Mouse (Mus musculus) CH12.LX (cell line): ENCODE results near the gene Afap1. TPM values are rescaled to one million over a fixed set of nuclear protein-coding genes. Genes with fewer than 3 reads are reported as not detected.

Experiments
- DNase-seq: peaks from one replicate; pipeline ENCODE4 v3.0.0-alpha.2; 2013; ENCODE audit errors: extremely low read depth
- H3K27ac ChIP-seq: 2 replicates; pipeline ENCODE4 v1.5.1; 2012; ENCODE audit warnings: low read depth, mild to moderate bottlenecking, control low read depth, moderate library complexity; ENCODE audit not compliant: insufficient read depth
- H3K27me3 ChIP-seq: replicated peaks from 2 replicates; pipeline ENCODE3; 2012; ENCODE audit warnings: inconsistent platforms
- H3K36me3 ChIP-seq, 2 experiments: replicated peaks in 1 of 2; 2 replicates each; pipeline versions ENCODE3 to v1.6.1; 2012; ENCODE audit warnings: inconsistent platforms in 1 of 2, low read length in 1 of 2, mild to moderate bottlenecking in 1 of 2, mixed read lengths in 1 of 2, moderate library complexity in 1 of 2; ENCODE audit not compliant: control insufficient read depth in 1 of 2, insufficient read depth in 1 of 2
- H3K4me1 ChIP-seq, 2 experiments: 2 replicates each; pipeline ENCODE4 v1.6.1; 2012; ENCODE audit warnings: inconsistent platforms in 1 of 2, moderate library complexity in 1 of 2; ENCODE audit not compliant: insufficient read depth in 2 of 2, control insufficient read depth in 1 of 2
- H3K4me2 ChIP-seq: 2 replicates; pipeline ENCODE4 v1.6.1; 2012; ENCODE audit warnings: low read depth, mild to moderate bottlenecking, control low read depth; ENCODE audit not compliant: poor library complexity, insufficient read depth, severe bottlenecking
- H3K4me3 ChIP-seq, 3 experiments: fragments of 150-350 bp in 1 of 3; sonication (generic) in 1 of 3; replicated peaks in 1 of 3; 2 replicates each; pipeline versions ENCODE3 to v1.5.1; 2011 to 2012; ENCODE audit warnings: low read depth in 2 of 3, low read length in 2 of 3, mild to moderate bottlenecking in 2 of 3, moderate library complexity in 2 of 3, control low read depth in 1 of 3, improper control_type of control experiment in 1 of 3, inconsistent platforms in 1 of 3, mixed read lengths in 1 of 3; ENCODE audit not compliant: poor library complexity in 1 of 3
- H3K79me2 ChIP-seq: replicated peaks from 2 replicates; pipeline ENCODE4 v1.6.1; 2012; ENCODE audit warnings: mild to moderate bottlenecking, moderate library complexity; ENCODE audit not compliant: control insufficient read depth, poor library complexity, insufficient read depth, severe bottlenecking; ENCODE audit errors: extremely low read depth
- H3K9ac ChIP-seq: 2 replicates; pipeline ENCODE4 v1.6.1; 2012; ENCODE audit warnings: low read depth, mild to moderate bottlenecking, control low read depth, moderate library complexity; ENCODE audit not compliant: insufficient read depth
- H3K9me3 ChIP-seq: replicated peaks from 2 replicates; pipeline ENCODE3; 2012; ENCODE audit warnings: low read length, inconsistent platforms, mixed read lengths
- ELF1 ChIP-seq: IDR thresholded peaks from 2 replicates; pipeline ENCODE4 v1.6.1; 2014; ENCODE audit warnings: low read depth, mild to moderate bottlenecking, inconsistent platforms, low read length, improper control_type of control experiment
- EP300 ChIP-seq: IDR thresholded peaks from 2 replicates; pipeline ENCODE4 v1.6.1; 2011; ENCODE audit warnings: low read length, improper control_type of control experiment
- ETS1 ChIP-seq: conservative IDR thresholded peaks from 2 replicates; pipeline ENCODE4 v1.6.1; 2012; ENCODE audit warnings: low read depth, mild to moderate bottlenecking, inconsistent platforms, low read length, improper control_type of control experiment, moderate library complexity
- GABPA ChIP-seq: IDR thresholded peaks from 2 replicates; pipeline ENCODE4 v1.6.1; 2012; ENCODE audit warnings: low read depth, low read length, improper control_type of control experiment, inconsistent platforms; ENCODE audit not compliant: insufficient replicate concordance
- IRF4 ChIP-seq: IDR thresholded peaks from 2 replicates; pipeline ENCODE4 v1.6.1; 2014; ENCODE audit warnings: low read depth, mild to moderate bottlenecking, inconsistent platforms, low read length, improper control_type of control experiment
- JUN ChIP-seq: IDR thresholded peaks from 2 replicates; pipeline ENCODE4 v1.6.1; 2011; ENCODE audit warnings: low read depth, mild to moderate bottlenecking, low read length, improper control_type of control experiment, moderate library complexity; ENCODE audit not compliant: insufficient read depth
- MYC ChIP-seq: IDR thresholded peaks from 2 replicates; pipeline ENCODE4 v1.6.1; 2011; ENCODE audit warnings: low read depth, mild to moderate bottlenecking, improper control_type of control experiment, low read length
- POLR2AphosphoS2 ChIP-seq: IDR thresholded peaks from 2 replicates; pipeline ENCODE4 v1.6.1; 2011; ENCODE audit warnings: low read depth, low read length, improper control_type of control experiment
- RCOR1 ChIP-seq: conservative IDR thresholded peaks from 2 replicates; pipeline ENCODE4 v1.6.1; 2012; ENCODE audit warnings: low read depth, mild to moderate bottlenecking, inconsistent platforms, low read length, improper control_type of control experiment
- SMC3 ChIP-seq: IDR thresholded peaks from 2 replicates; pipeline ENCODE4 v1.6.1; 2011; ENCODE audit warnings: low read depth, low read length, improper control_type of control experiment
- TCF12 ChIP-seq: IDR thresholded peaks from 2 replicates; pipeline ENCODE4 v1.6.1; 2014; ENCODE audit warnings: low read depth, mild to moderate bottlenecking, inconsistent platforms, low read length, improper control_type of control experiment
- ZKSCAN1 ChIP-seq: IDR thresholded peaks from 2 replicates; pipeline ENCODE4 v1.6.1; 2012; ENCODE audit warnings: low read depth, inconsistent platforms, low read length, improper control_type of control experiment, borderline replicate concordance
- dilution Hi-C: fragments of 300-500 bp; cut with MboI; formaldehyde crosslinking; loops from 2 replicates; pipeline ENCODE4 v1.14.3; 2020; ENCODE audit warnings: low sequenced_read_pairs; ENCODE audit not compliant: extremely low pct_unique_long_range_greater_than_20kb, extremely low pct_ligation_motif_present
- in situ Hi-C: fragments of 300-500 bp; cut with MboI; formaldehyde crosslinking; loops from 3 replicates; pipeline ENCODE4 v1.14.3; 2019; ENCODE audit warnings: low sequenced_read_pairs, low pct_ligation_motif_present, low pct_unique_long_range_greater_than_20kb, mixed read lengths
- polyA plus RNA-seq: library from polyadenylated mRNA; unstranded; fragments of >175 nt; gene quantifications from 2 replicates; pipeline ENCODE4 v1.2.1, GENCODE M21; 2012; ENCODE audit warnings: low read depth; ENCODE audit not compliant: insufficient read length
- total RNA-seq, 2 experiments: library from RNA; depleted of rRNA; stranded (reverse); fragments of 300-350 nt in 1 of 2; fragments of >200 nt in 1 of 2; gene quantifications; 2 replicates each; pipeline ENCODE4 v1.2.3; 2012 to 2014

Gene Afap1
- total and polyA plus RNA-seq, 3 experiments = 0.32 to 4.0 (median 0.86) TPM

DNA sequence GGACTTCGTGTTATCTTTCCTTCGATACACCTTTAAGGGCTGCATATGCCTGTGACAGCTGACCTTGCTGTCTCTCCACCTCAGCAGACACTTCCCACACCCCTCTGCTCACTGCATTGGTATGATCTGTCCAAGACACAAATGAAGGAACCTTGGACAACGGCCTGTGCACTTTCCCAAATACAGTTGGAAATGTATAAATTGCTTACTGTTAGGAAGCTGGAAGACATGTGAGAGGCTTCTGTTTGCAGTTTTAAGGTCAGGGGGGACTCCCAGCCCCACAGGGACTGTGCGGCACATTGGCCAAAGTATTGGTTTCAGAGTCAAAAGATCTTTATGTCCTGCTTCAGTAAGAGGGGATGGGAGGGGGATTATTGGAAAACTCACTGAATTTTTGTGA, 14.0 kb downstream of the Afap1 start:
- Histone ChIP-seq H3K79me2 (no peaks in the 10 kb centered on the region), H3K9me3 (peaks cover 2% of the 10 kb centered on the region), H3K4me2 (no peak overlapping the region), H3K9ac (no peak overlapping the region), H3K27ac (no peak overlapping the region), H3K27me3 (no peaks in the 10 kb centered on the region), H3K4me3 (no peak overlapping the region), H3K36me3 (no peaks in the 10 kb centered on the region), H3K4me1 (peaks cover 50 to 75% of the 10 kb centered on the region in 2 experiments)
- dilution Hi-C loops (no loop called here), in situ Hi-C loops (no loop called here)
- no peak for DNase-seq
- TF ChIP-seq IRF4 (no peak), SMC3 (no peak), RCOR1 (no peak)

DNA sequence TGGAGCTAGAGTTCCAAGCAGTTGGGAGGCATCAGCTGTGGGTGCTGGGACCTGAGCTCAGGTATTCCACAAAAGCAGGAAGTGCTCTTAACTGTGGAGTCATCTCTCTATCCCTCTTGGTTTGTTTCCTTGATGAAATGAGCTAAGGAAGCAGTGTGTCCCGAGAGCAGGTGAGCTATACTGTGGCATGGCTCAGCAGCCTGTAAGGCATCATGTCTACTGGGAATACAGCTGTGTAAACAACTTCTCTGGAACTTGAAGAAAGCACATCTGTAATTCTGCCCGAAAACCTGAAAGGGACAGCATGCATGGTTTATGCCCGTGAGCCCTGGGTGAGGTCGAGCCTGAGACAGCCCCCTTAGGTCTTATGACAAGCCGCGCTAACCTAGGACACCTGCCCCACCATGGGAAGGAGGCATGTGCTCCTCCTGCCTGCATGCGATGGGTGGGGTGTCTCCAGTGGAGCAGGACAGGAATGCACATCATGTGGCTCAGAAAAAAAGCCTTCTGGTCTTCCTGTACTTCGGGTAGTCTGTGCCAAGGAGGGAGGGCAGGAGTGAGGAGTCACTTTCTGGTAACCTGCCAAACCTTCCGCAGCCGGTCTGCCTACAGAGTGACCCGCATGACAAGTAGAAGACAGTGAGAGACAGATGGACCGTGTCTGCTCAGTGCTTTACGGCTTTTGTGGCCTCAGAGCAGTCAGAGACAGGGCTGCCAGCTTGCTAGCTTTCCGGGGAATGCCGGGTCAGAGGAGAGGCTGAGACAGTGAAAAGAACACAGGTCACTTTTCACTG, 14.7 kb downstream of the Afap1 start:
- Histone ChIP-seq H3K27ac (peak overlapping the region; percentile 5; the same call in 1 of the 2 replicates), H3K4me1 (peaks cover 49 to 74% of the 10 kb centered on the region in 2 experiments), H3K9me3 (peaks cover 2% of the 10 kb centered on the region), H3K79me2 (no peaks in the 10 kb centered on the region), H3K4me3 (peak overlapping the region in 1 of 3 experiments; percentile 15), H3K27me3 (no peaks in the 10 kb centered on the region), H3K9ac (no peak overlapping the region), H3K36me3 (no peaks in the 10 kb centered on the region), H3K4me2 (peak overlapping the region; percentile 45; the same call in 1 of the 2 replicates)
- in situ Hi-C loops (no loop called here), dilution Hi-C loops (no loop called here)
- DNase-seq = no peak
- TF ChIP-seq GABPA (no peak), POLR2AphosphoS2 (no peak), MYC (no peak), ETS1 (no peak; the same call in 1 of the 2 replicates), JUN (no peak), ZKSCAN1 (no peak), EP300 (no peak), RCOR1 (no peak), TCF12 (no peak), ELF1 (no peak)
